Mouse (Mus musculus) cerebellum, adult 9-11 months (tissue): Measurements from ENCODE around the gene Mapk13.

Experiments used
- DNase-seq: peaks from one replicate; pipeline ENCODE4 v3.0.0; 2022

The Mapk13 gene

GRCm38 (mm10) chr17:28776817-28777216 lies 7.7 kb downstream of the Mapk13 start:
- no peak for DNase-seq

- peak; percentile 98 for DNase-seq
Observed at GRCm38 (mm10) chr17:28777231-28778005, 8.3 kb downstream of the Mapk13 start.

- no peak for DNase-seq
Observed at GRCm38 (mm10) chr17:28779735-28780134, 10.6 kb downstream of the Mapk13 start.

- DNase-seq, result no peak
Observed at GRCm38 (mm10) chr17:28780836-28781235, 11.7 kb downstream of the Mapk13 start.

GRCm38 (mm10) chr17:28781290-28782045 lies 12.4 kb downstream of the Mapk13 start:
- no peak for DNase-seq

- DNase-seq, result no peak
Observed at GRCm38 (mm10) chr17:28785036-28785435, 15.9 kb downstream of the Mapk13 start.

- DNase-seq, result no peak
Observed at GRCm38 (mm10) chr17:28787507-28787906, 18.4 kb downstream of the Mapk13 start.

GRCm38 (mm10) chr17:28797031-28797430 lies 27.9 kb downstream of the Mapk13 start:
- no peak for DNase-seq

GRCm38 (mm10) chr17:28799291-28800160 lies 30.4 kb downstream of the Mapk13 start:
- no peak for DNase-seq

- no peak for DNase-seq
Observed at GRCm38 (mm10) chr17:28800281-28800670, 31.2 kb downstream of the Mapk13 start.

GRCm38 (mm10) chr17:28800671-28801412 lies 31.7 kb downstream of the Mapk13 start, which contains the start of gene Brpf3:
Brpf3 (plus strand) TSS chr17:28801090.
- DNase-seq, result peak; percentile 86

- peak; percentile 99 for DNase-seq
Observed at GRCm38 (mm10) chr17:28801474-28802005, 32.4 kb downstream of the Mapk13 start.

GRCm38 (mm10) chr17:28802006-28802481 lies 32.9 kb downstream of the Mapk13 start:
- DNase-seq, result peak; percentile 78

- no peak for DNase-seq
Observed at GRCm38 (mm10) chr17:28803316-28803715, 34.2 kb downstream of the Mapk13 start.

GRCm38 (mm10) chr17:28804973-28805372 lies 35.9 kb downstream of the Mapk13 start:
- DNase-seq, result no peak

- DNase-seq, result no peak
Observed at GRCm38 (mm10) chr17:28806770-28807169, 37.7 kb downstream of the Mapk13 start.

- DNase-seq, result no peak
Observed at GRCm38 (mm10) chr17:28808714-28809113, 39.6 kb downstream of the Mapk13 start.

- DNase-seq, result no peak
Observed at GRCm38 (mm10) chr17:28809175-28809831, 40.2 kb downstream of the Mapk13 start.

- DNase-seq, result no peak
Observed at GRCm38 (mm10) chr17:28812345-28812744, 43.2 kb downstream of the Mapk13 start.

- no peak for DNase-seq
Observed at GRCm38 (mm10) chr17:28814529-28815097, 45.5 kb downstream of the Mapk13 start.
